ENCODE assay signal across 9 mouse cellular contexts in the genomic region with DNA sequence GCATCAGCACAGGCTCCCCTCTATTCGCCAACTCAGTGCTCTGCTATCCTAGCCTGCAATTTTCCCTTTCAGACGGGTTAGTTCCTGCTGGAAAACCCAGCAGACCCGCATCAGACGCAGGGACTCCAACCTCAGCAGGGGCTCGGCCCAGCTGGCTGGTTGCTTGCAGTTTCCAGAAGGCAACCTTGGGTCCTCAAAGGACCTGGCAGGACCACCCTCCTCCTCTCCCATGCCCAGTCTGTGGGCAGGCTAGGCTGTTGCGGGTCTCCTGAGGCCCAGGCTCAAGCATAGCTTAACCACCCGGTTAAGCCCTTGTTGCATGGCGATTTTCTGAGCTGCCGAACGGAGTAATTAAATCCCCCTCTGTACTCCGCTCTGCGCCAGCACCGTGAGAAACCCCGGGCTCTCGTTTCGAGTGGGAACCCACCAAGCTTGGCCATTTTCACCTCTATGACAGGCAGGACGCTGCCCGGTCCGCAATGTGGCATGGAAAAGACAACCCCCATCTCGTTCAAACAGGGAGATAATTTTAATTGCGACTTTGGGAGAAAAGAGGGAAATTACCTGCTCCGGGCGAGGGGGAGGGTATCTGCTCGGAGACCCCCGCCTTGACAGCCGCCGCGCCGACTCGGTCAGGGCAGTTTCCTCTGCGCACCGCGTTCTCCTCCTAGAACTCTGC. TPM values are rescaled to one million over a fixed set of nuclear protein-coding genes. Genes with fewer than 3 reads are reported as not detected.
DNase-seq lines count a peak whose midpoint lies in the region; ATAC-seq and TF ChIP-seq lines count a peak whose summit lies in the region.
"Had no signal": no experiment of that assay in that cellular context is flagged by ENCODE, and none has a peak within 500 bp of the region (broad histone marks: within the 10 kb centered on the region; RNA-seq: fewer than 3 reads in every experiment).

No protein-coding gene starts in this region.

- no peak overlapping the region for H3K9ac ChIP-seq in hindbrain, embryonic 15.5 days
- H3K9ac ChIP-seq in midbrain, postnatal 0 days (replicated peaks; ENCODE audit: low read length, poor library complexity, severe bottlenecking): peak overlapping the region; percentile 39; the same call in 1 of the 2 replicates

- DNase-seq in heart, adult 18-20 months: peak; percentile 7 to 42
- DNase-seq in heart, postnatal 4 days: no peak
- DNase-seq in embryonic facial prominence, embryonic 10.5 days (ENCODE audit: low spot score): peak; percentile 61
- DNase-seq in midbrain, postnatal 0 days (ENCODE audit: low spot score): no peak
- no peak for DNase-seq in natural killer cell, adult 2 months (ENCODE audit: low spot score in 2 of 2)
- no peak for DNase-seq in thymus, postnatal 0 days (ENCODE audit: low spot score)
- DNase-seq in spleen, postnatal 4 days (ENCODE audit: low spot score in 2 of 2): no peak

- H3K27me3 ChIP-seq in embryonic facial prominence, embryonic 10.5 days (replicated peaks; ENCODE audit: low read depth, poor library complexity, severe bottlenecking): peaks cover 100% of the 10 kb centered on the region
- peaks cover 86% of the 10 kb centered on the region for H3K27me3 ChIP-seq in hindbrain, embryonic 15.5 days
- H3K27me3 ChIP-seq in midbrain, postnatal 0 days (ENCODE audit: insufficient read depth, low read length): peaks cover 69% of the 10 kb centered on the region

- H3K36me3 ChIP-seq in embryonic facial prominence, embryonic 10.5 days (replicated peaks): peaks cover 4% of the 10 kb centered on the region
- H3K36me3 ChIP-seq in hindbrain, embryonic 15.5 days: no peaks in the 10 kb centered on the region
- no peaks in the 10 kb centered on the region for H3K36me3 ChIP-seq in midbrain, postnatal 0 days (ENCODE audit: insufficient read depth, low read length)

- peak overlapping the region; percentile 57 for H3K4me2 ChIP-seq in hindbrain, embryonic 15.5 days
- peak overlapping the region; percentile 49 for H3K4me2 ChIP-seq in midbrain, postnatal 0 days (ENCODE audit: low read depth, low read length, poor library complexity, severe bottlenecking)

- peaks cover 76% of the 10 kb centered on the region for H3K4me1 ChIP-seq in embryonic facial prominence, embryonic 10.5 days
- H3K4me1 ChIP-seq in hindbrain, embryonic 15.5 days (replicated peaks): peaks cover 43% of the 10 kb centered on the region
- H3K4me1 ChIP-seq in midbrain, postnatal 0 days (ENCODE audit: insufficient read depth, low read length): no peaks in the 10 kb centered on the region

- H3K4me3 ChIP-seq in embryonic facial prominence, embryonic 10.5 days: peak overlapping the region; percentile 66
- H3K4me3 ChIP-seq in hindbrain, embryonic 15.5 days: peak overlapping the region; percentile 41
- peak overlapping the region; percentile 32 for H3K4me3 ChIP-seq in midbrain, postnatal 0 days (ENCODE audit: low read depth, low read length)

- ATAC-seq in hindbrain, embryonic 15.5 days (ENCODE audit: low FRiP score, low read depth): no peak
- ATAC-seq in midbrain, postnatal 0 days (ENCODE audit: low FRiP score): no peak

- H3K27ac ChIP-seq in embryonic facial prominence, embryonic 10.5 days (replicated peaks): peak overlapping the region; percentile 81
- H3K27ac ChIP-seq in hindbrain, embryonic 15.5 days (replicated peaks): no peak overlapping the region
- no peak overlapping the region for H3K27ac ChIP-seq in midbrain, postnatal 0 days (ENCODE audit: low read depth, low read length)

- TF ChIP-seq CTCF in midbrain, postnatal 0 days (IDR thresholded peaks at IDR 0.05): no peak

- H3K9me3 ChIP-seq in embryonic facial prominence, embryonic 10.5 days: no peaks in the 10 kb centered on the region
- no peaks in the 10 kb centered on the region for H3K9me3 ChIP-seq in hindbrain, embryonic 15.5 days
- H3K9me3 ChIP-seq in midbrain, postnatal 0 days (ENCODE audit: low read length): no peaks in the 10 kb centered on the region

- under 1% methylated on average over 33 of the region's 33 CpGs for WGBS in embryonic facial prominence, embryonic 10.5 days
- 1% methylated on average over 33 of the region's 33 CpGs for WGBS in hindbrain, embryonic 15.5 days
- WGBS in midbrain, postnatal 0 days: 2% methylated on average over 33 of the region's 33 CpGs

RNA-seq across cellular contexts. Expression of gene Gata2, which starts 2.5 kb away (rescaled TPM):
- 10 to 100 TPM; 18.1 to 23.4 TPM for total RNA-seq in heart, adult 18-20 months (2021)
- total RNA-seq in heart, postnatal 4 days (2021): 10 to 100 TPM; 15.2 to 16.8 TPM
- polyA plus RNA-seq in embryonic facial prominence, embryonic 10.5 days (2016; fragmentation: Nextera tagmentation; extraction: Ambion mirVana): 34.6 and 35.9 TPM in 2 replicates
- 18.1 and 20.2 TPM in 2 replicates for polyA plus RNA-seq in hindbrain, embryonic 15.5 days (2015; fragmentation: Nextera tagmentation; extraction: Ambion mirVana)
- total RNA-seq in midbrain, postnatal 0 days (2014; rRNA removed): 9.2 and 19.3 TPM in 2 replicates
- polyA plus RNA-seq in midbrain, postnatal 0 days (2015; fragmentation: Nextera tagmentation; extraction: Ambion mirVana): 17.2 and 18.5 TPM in 2 replicates
- 1.6 and 1.8 TPM in 2 replicates for polyA plus RNA-seq in thymus, postnatal 0 days (2015; fragmentation: Nextera tagmentation; extraction: Ambion mirVana)
- total RNA-seq: CH12.LX had no signal

RNA-seq across cellular contexts. Expression of gene Dnajb8, which starts 25.9 kb away (rescaled TPM):
- not detected for total RNA-seq in heart, adult 18-20 months (2021)
- not detected for total RNA-seq in heart, postnatal 4 days (2021)
- polyA plus RNA-seq in embryonic facial prominence, embryonic 10.5 days (2016; fragmentation: Nextera tagmentation; extraction: Ambion mirVana): not detected in 2 replicates
- polyA plus RNA-seq in hindbrain, embryonic 15.5 days (2015; fragmentation: Nextera tagmentation; extraction: Ambion mirVana): not detected in 2 replicates
- not detected in 2 replicates for total RNA-seq in midbrain, postnatal 0 days (2014; rRNA removed)
- polyA plus RNA-seq in midbrain, postnatal 0 days (2015; fragmentation: Nextera tagmentation; extraction: Ambion mirVana): not detected in 2 replicates
- not detected in 2 replicates for polyA plus RNA-seq in thymus, postnatal 0 days (2015; fragmentation: Nextera tagmentation; extraction: Ambion mirVana)
- total RNA-seq: CH12.LX had no signal

Comparison
In these comparisons a context has a peak if more than half of its experiments do, and no peak if none do; other contexts are left out.
1. DNase-seq: peak in heart, adult 18-20 months (2 of 2) and embryonic facial prominence, embryonic 10.5 days (single experiment); none in heart, postnatal 4 days (single experiment), midbrain, postnatal 0 days (single experiment), natural killer cell, adult 2 months (0 of 2), thymus, postnatal 0 days (single experiment) and spleen, postnatal 4 days (0 of 2).
2. Peak in every context shown above with its lines, with median percentiles within 50 percentile points of each other: H3K4me3 ChIP-seq.